Mouse (Mus musculus): ENCODE measurements around the gene Zbtb20.

Gene Zbtb20

GRCm38 (mm10) chr16:42875852-42875980 is at the start of gene Zbtb20:
Gene Zbtb20, plus strand, starts transcription at chr16:42875881.
- in situ Hi-C loops (cut with MboI, MseI) = loop anchor here (10.0 to 25.0 kb wide), 4 partner anchors 787 to 1887 kb away; partner anchors contain the start of genes Cd200r1 (in 1 of the 2) and Tigit (in 1 of the 2)

DNA sequence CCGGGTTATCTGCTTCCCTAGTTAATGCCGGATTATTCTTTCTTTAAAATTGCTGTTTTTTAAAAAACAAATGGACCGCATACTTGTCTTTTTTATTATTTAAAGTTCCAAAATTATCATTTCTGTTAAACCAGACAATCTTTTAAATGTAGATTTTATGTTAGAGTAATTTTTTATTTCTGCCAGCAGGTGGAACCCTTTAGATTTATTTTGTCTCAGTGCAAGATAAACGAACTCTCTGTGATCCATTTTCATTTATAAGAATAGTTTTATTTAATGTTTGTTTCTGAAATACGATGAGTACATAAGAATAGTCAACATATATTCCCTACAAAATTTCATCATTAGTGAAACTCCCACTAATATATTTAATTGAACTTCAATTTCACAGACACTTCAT is 39.7 kb upstream of the Zbtb20 start:
- in situ Hi-C loops (cut with MboI, MseI) = loop anchor here (5.0 kb wide), 3 partner anchors 76 to 331 kb away; no protein-coding TSS in a partner anchor

DNA sequence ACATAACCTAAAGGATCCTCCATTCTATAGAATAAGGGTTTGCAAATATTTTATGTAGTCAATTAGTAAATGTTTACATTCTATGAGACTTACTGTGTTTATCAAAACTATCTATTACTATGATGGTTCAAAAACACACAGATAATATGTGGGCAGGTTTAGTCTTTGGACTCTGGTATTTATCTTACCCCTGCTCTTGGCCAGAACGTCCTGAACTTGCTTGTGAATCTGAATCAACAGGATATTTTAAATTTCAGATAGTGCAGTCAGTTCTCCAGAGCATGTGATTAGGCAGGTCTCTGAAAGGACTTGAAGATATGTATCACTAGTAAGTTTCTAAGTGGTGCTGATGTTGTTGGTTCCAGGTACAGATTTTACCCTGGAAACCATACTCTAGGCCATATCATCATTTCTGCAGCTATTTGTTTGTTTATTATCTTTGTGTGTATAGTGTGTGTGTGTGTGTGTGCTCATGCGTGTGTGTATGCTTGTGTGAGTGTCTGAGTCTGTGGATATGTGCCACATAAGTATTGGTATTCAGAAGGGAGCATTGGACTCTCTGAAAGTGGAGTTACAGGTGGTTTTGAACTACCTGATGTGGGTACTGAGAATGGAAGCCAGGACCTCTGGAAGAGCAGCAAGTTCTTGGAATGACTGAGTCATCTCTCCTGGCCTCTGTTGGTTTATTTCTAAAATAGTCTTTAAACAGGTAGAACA is 39.1 kb upstream of the Zbtb20 start:
- in situ Hi-C loops (cut with MboI, MseI) = loop anchor here (5.0 kb wide), 3 partner anchors 76 to 331 kb away; no protein-coding TSS in a partner anchor

- in situ Hi-C loops (cut with MboI, MseI) = loop anchor here (5.0 kb wide), 3 partner anchors 74 to 329 kb away; no protein-coding TSS in a partner anchor
Observed at GRCm38 (mm10) chr16:42838226-42838625, 37.5 kb upstream of the Zbtb20 start.

DNA sequence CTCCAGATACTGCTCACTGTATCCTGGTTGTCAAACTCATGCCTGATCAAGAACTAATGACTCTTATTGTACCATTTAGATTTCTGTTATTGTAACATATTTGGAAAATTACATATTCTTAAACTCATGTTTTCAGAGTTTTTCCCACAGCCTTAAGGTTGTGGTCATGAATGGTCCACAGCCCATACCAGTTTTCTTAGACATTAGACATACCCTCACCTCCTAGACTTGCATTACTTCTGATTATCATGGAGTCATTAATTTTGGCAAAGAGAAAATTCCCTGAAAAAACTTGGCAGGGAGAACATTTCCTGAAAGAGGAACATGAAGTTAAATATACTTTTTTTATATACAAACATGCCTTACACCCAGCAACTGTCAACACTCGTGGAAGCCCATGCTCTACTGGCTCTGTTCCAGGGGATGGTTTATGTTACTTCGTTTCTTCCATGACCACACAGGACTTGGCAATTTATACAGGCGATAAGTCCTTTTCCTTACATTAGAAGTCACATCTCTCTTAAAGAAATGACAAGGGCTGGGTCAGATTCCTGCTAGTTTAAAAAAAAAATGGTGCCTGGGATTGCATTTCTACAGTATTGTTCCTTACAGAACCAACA is 18.0 kb upstream of the Zbtb20 start:
- in situ Hi-C loops (cut with MboI, MseI) = no loop called here

DNA sequence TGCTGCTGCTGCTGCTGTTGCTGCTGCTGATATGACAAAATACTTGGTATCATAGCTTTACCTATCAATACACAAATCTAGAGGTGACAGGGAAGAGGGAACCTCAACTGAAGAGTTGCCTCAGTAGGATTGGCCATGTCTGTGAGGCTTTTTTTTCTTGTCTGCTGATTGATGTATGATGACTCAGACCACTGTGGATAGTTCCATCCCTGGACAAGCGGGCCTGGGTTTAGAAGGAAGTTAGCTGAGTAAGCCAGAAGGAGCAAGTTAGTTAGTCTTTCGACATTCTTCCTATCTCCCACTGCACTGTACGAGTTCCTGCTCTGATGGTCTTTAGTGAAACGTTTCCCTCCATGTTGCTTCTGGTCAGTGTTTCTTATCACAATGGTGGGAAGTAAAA is 16.4 kb upstream of the Zbtb20 start:
- in situ Hi-C loops (cut with MboI, MseI) = no loop called here

DNA sequence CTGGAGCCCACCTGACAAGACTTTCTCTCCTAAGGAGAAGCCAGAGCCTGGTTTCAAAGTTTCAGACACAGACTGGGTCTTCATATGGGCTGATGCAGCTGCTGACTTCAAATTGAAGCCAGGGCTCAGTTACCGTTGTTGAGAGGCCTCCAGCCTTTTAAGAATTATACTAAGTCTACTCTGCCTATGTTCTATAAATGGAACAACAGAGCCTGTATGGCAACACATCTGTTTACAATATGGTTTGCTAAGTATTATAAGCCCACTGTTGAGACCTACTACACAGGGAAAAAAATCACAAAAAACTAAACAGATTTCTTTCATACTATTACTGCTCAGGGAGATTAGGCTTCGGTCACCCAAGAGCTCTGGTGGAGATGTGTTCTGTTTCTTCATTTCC is 12.4 kb upstream of the Zbtb20 start:
- in situ Hi-C loops (cut with MboI, MseI) = no loop called here

- in situ Hi-C loops (cut with MboI, MseI) = no loop called here
Observed at GRCm38 (mm10) chr16:42866061-42866460, 9.6 kb upstream of the Zbtb20 start.

GRCm38 (mm10) chr16:42872101-42872500 is 3.6 kb upstream of the Zbtb20 start:
- in situ Hi-C loops (cut with MboI, MseI) = loop anchor here in 1 of 2 experiments (10.0 kb wide), 1 partner anchor 1283 kb away; no protein-coding TSS in a partner anchor

DNA sequence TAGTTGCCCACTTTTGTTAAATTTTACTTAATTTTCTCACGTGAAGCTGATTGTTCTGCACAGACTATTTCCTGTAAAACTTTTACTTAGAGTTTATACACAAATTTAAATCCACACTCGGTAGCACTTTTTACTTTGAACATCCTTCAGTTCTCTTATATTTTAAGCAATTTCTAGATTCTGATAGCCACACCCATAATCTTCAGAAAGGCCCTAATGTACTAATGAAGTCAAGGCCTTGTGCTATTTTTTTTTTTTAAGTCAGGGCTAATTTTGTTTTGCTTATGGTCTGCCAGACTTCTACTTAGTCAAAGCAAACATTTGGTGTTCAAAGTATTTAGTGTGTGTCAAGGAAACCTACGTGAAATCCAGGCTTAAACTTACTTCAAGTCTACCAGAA is 1.7 kb upstream of the Zbtb20 start:
- in situ Hi-C loops (cut with MboI, MseI) = loop anchor here in 1 of 2 experiments (10.0 kb wide), 1 partner anchor 1281 kb away; no protein-coding TSS in a partner anchor

DNA sequence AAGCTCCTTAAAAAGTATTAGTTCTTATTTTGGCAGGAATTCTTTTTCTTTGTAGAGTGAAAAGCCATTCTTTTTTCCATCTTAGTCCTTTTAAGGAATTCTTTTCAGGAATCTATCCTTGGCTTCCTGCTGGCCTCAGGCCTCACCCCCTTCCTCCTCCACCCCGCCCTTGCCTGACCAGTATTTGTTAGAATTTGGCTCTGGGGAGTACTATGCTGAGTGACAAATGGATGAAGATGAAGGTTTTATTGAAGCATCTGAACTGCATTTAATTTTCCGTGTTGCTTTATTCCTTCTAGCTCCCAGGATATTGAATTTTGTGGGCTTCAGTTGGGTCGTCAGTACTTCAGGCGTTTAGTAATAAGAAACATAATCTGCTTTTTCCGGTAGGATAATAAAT is 1.2 kb upstream of the Zbtb20 start:
- in situ Hi-C loops (cut with MboI, MseI) = loop anchor here in 1 of 2 experiments (10.0 kb wide), 1 partner anchor 1280 kb away; no protein-coding TSS in a partner anchor

DNA sequence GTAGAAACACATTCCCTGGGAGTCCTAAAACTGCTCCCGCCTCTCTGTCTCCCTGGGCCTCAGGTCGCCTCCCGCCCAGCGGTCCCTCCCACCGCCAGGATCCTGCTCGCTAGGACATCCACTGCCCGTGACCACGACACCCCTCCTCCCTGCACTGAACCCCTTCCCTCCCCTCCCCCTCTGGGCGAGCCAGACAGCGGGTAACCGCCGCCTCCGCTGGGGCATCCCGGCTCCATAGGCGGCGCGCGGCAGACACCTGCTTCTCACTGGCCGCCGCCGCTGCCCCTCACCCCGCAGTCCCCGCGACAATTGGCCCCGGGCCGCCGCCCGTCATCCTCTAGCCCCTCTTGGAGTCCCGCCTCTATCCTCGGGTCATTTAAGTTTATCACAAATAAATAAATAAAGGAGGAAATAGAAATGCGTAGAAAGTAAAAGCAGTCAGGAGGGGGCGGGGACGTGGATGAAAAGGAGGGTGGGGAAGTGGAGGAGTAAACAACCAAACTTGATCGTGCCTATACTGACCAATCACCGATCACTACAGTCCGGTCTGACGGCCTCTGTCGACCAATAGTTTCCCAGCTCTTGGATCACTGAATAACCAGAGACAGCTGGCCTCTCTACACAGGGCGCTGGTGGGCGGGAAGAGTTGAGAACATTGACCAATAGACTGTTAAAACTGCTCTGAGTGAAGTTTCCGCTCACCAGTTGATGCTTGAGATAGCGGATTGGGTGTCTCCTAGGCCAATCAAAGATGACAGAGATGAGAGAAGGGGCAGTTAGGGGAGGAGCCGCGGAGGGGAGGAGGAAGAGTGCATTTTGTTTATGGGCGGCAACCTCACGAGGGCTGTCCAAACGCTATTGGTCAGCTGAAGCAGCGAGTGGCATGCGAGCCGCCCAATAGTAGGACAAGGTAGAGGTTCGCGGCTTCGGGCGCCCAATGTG is 500 bp upstream of the Zbtb20 start:
- in situ Hi-C loops (cut with MboI, MseI) = loop anchor here (10.0 to 25.0 kb wide), 4 partner anchors 787 to 1887 kb away; partner anchors contain the start of genes Cd200r1 (in 1 of the 2) and Tigit (in 1 of the 2)

GRCm38 (mm10) chr16:42876021-42877000 is 630 bp downstream of the Zbtb20 start:
- in situ Hi-C loops (cut with MboI, MseI) = loop anchor here (10.0 to 25.0 kb wide), 4 partner anchors 786 to 1886 kb away; partner anchors contain the start of genes Cd200r1 (in 1 of the 2) and Tigit (in 1 of the 2)

- in situ Hi-C loops (cut with MboI, MseI) = loop anchor here (10.0 to 25.0 kb wide), 4 partner anchors 782 to 1882 kb away; partner anchors contain the start of genes Ccdc191 (in 1 of the 2), Cd200r1 (in 1 of the 2) and Tigit (in 1 of the 2)
Observed at GRCm38 (mm10) chr16:42880046-42880445, 4.4 kb downstream of the Zbtb20 start.

GRCm38 (mm10) chr16:42885538-42885937 is 9.9 kb downstream of the Zbtb20 start:
- in situ Hi-C loops (cut with MboI, MseI) = loop anchor here (10.0 to 25.0 kb wide), 4 partner anchors 777 to 1877 kb away; partner anchors contain the start of genes Ccdc191 (in 1 of the 2), Cd200r1 (in 1 of the 2) and Tigit (in 1 of the 2)

DNA sequence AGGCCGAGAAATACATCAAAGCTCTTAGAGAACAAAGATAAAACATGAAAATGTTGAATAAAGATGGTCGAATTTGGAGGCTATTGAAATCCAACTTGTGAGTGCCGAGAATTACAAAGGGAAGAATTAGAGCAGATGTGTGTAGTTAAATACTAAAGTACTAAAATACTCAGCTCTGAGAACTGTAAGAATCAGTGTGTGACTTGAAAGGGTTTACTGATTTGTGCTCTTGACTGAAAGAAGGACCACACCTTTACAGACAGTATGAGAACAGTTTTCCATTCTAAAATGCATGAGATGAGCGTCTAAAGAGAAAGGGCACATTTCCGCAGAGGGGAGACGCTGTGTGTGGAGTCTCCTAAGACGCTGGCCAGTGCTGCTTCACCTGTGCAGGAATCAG is 10.3 kb downstream of the Zbtb20 start:
- in situ Hi-C loops (cut with MboI, MseI) = loop anchor here (10.0 to 25.0 kb wide), 4 partner anchors 776 to 1876 kb away; partner anchors contain the start of genes Ccdc191 (in 1 of the 2), Cd200r1 (in 1 of the 2) and Tigit (in 1 of the 2)

GRCm38 (mm10) chr16:42897125-42897693 is 21.5 kb downstream of the Zbtb20 start:
- in situ Hi-C loops (cut with MboI, MseI) = loop anchor here (10.0 to 25.0 kb wide), 4 partner anchors 592 to 1865 kb away; partner anchors contain the start of genes Cd200r1 (in 1 of the 2) and Tigit (in 1 of the 2)

GRCm38 (mm10) chr16:42900328-42900727 is 24.6 kb downstream of the Zbtb20 start:
- in situ Hi-C loops (cut with MboI, MseI) = loop anchor here in 1 of 2 experiments (25.0 kb wide), 1 partner anchor 713 kb away; no protein-coding TSS in a partner anchor

DNA sequence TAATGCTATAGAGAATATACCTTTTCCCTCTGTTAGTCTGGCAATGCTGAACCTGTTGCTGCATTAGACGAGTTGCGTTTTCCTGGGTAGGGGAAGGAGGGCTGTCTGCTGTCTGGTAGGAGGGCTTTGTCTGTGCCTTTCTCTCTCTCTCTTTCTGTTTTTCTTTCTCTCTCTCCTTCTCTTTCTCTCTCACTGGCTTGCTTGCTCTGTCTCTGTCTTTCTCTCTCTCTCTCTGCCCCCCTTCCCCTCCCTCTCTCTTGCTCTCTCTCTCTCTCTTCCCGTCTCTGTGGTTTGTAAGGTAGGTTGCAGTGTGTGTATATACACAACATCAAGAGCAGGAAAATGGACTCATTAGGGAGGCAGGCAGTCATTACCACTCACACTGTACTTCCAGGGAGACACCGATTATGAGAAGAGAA is 31.6 kb downstream of the Zbtb20 start:
- in situ Hi-C loops (cut with MboI, MseI) = loop anchor here in 1 of 2 experiments (25.0 kb wide), 1 partner anchor 720 kb away; no protein-coding TSS in a partner anchor
